Mouse (Mus musculus) lung, embryonic 15.5 days (tissue): ENCODE data around the gene Cmpk2. TPM values are rescaled to one million over a fixed set of nuclear protein-coding genes. Genes with fewer than 3 reads are reported as not detected.

ENCODE experiments used
- ATAC-seq: fragments of 200-750 bp; cut with Nextera tagmentation; 2 replicates; pipeline ENCODE4 v1.8.0; 2017; ENCODE audit warnings: moderate number of reproducible peaks, borderline replicate concordance; ENCODE audit not compliant: low FRiP score, low TSS enrichment; ENCODE audit errors: extremely low read depth
- H3K27ac ChIP-seq: fragments of 300-500 bp; sonication (generic); 2 replicates; pipeline ENCODE4 v1.5.1; 2015; ENCODE audit warnings: moderate library complexity, mild to moderate bottlenecking, inconsistent platforms
- H3K27me3 ChIP-seq: fragments of 300-500 bp; sonication (generic); 2 replicates; pipeline ENCODE4 v1.6.1; 2015; ENCODE audit warnings: inconsistent platforms
- H3K36me3 ChIP-seq: fragments of 300-500 bp; sonication (generic); 2 replicates; pipeline ENCODE4 v1.6.1; 2015; ENCODE audit warnings: inconsistent platforms
- H3K4me1 ChIP-seq: fragments of 300-500 bp; sonication (generic); 2 replicates; pipeline ENCODE4 v1.6.1; 2015; ENCODE audit warnings: inconsistent platforms
- H3K4me2 ChIP-seq: fragments of 300-500 bp; sonication (generic); 2 replicates; pipeline ENCODE4 v1.6.1; 2015; ENCODE audit warnings: inconsistent platforms, mild to moderate bottlenecking, moderate library complexity
- H3K4me3 ChIP-seq: fragments of 300-500 bp; sonication (generic); 2 replicates; pipeline ENCODE4 v1.5.1; 2015; ENCODE audit warnings: mild to moderate bottlenecking, inconsistent platforms
- H3K9ac ChIP-seq: fragments of 300-500 bp; sonication (generic); 2 replicates; pipeline ENCODE4 v1.6.1; 2015; ENCODE audit warnings: inconsistent platforms
- H3K9me3 ChIP-seq: fragments of 300-500 bp; sonication (generic); 2 replicates; pipeline ENCODE4 v1.6.1; 2016; ENCODE audit warnings: inconsistent platforms
- WGBS: fragments of 180-500 bp; shearing (Covaris S2); methylation state at CpG from one replicate; pipeline ENCODE4 v1.1.7; 2015; 5-methylcytosine and 5-hydroxymethylcytosine counted together
- polyA plus RNA-seq: library from polyadenylated mRNA; unstranded; fragments of >200 nt; fragmentation: Nextera tagmentation; extraction: Ambion mirVana; gene quantifications from 2 replicates; pipeline ENCODE4 v1.2.1, GENCODE M21; 2015

Cmpk2 gene
- polyA plus RNA-seq, 1 experiment from 2014 or later = 7.8 TPM

GRCm38 (mm10) chr12:26487874-26488616, 19.0 kb downstream of the Cmpk2 start:
- Histone ChIP-seq H3K27ac (no peak overlapping the region), H3K4me3 (no peak overlapping the region), H3K4me1 (no peaks in the 10 kb centered on the region; the same call in 1 of the 2 replicates), H3K9ac (no peak overlapping the region), H3K36me3 (no peaks in the 10 kb centered on the region), H3K9me3 (no peaks in the 10 kb centered on the region), H3K4me2 (no peak overlapping the region), H3K27me3 (no peaks in the 10 kb centered on the region)
- no peak for ATAC-seq
- WGBS = 46% methylated on average over 14 of the region's 14 CpGs

GRCm38 (mm10) chr12:26488617-26489274, 19.7 kb downstream of the Cmpk2 start:
- no peak overlapping the region for H3K4me2 ChIP-seq
- ATAC-seq = no peak
- no peak overlapping the region for H3K4me3 ChIP-seq
- 43% methylated on average over 5 of the region's 5 CpGs for WGBS
- H3K9me3 ChIP-seq = no peaks in the 10 kb centered on the region
- no peak overlapping the region for H3K9ac ChIP-seq
- H3K27ac ChIP-seq = no peak overlapping the region
- H3K36me3 ChIP-seq = no peaks in the 10 kb centered on the region
- H3K4me1 ChIP-seq = no peaks in the 10 kb centered on the region; the same call in 1 of the 2 replicates
- no peaks in the 10 kb centered on the region for H3K27me3 ChIP-seq

- H3K4me3 ChIP-seq = no peak overlapping the region
- H3K27me3 ChIP-seq = no peaks in the 10 kb centered on the region
- H3K4me2 ChIP-seq = no peak overlapping the region
- H3K9ac ChIP-seq = no peak overlapping the region
- no peak for ATAC-seq
- no peaks in the 10 kb centered on the region for H3K36me3 ChIP-seq
- 88% methylated on average over 1 of the region's 1 CpGs for WGBS
- H3K27ac ChIP-seq = no peak overlapping the region
- no peaks in the 10 kb centered on the region; the same call in 1 of the 2 replicates for H3K4me1 ChIP-seq
- no peaks in the 10 kb centered on the region for H3K9me3 ChIP-seq
Observed at GRCm38 (mm10) chr12:26489942-26490341, 20.9 kb downstream of the Cmpk2 start.

GRCm38 (mm10) chr12:26501042-26501441, 32.0 kb downstream of the Cmpk2 start:
- Histone ChIP-seq H3K27ac (no peak overlapping the region), H3K9me3 (no peaks in the 10 kb centered on the region), H3K27me3 (no peaks in the 10 kb centered on the region), H3K4me2 (no peak overlapping the region), H3K36me3 (no peaks in the 10 kb centered on the region), H3K4me3 (no peak overlapping the region), H3K9ac (no peak overlapping the region), H3K4me1 (no peaks in the 10 kb centered on the region)
- WGBS = 63% methylated on average over 3 of the region's 3 CpGs
- no peak for ATAC-seq

GRCm38 (mm10) chr12:26510971-26511370, 42.0 kb downstream of the Cmpk2 start:
- WGBS = 86% methylated on average over 4 of the region's 4 CpGs
- ATAC-seq = no peak
- H3K27ac ChIP-seq = no peak overlapping the region
- no peak overlapping the region for H3K4me2 ChIP-seq
- no peaks in the 10 kb centered on the region for H3K4me1 ChIP-seq
- no peaks in the 10 kb centered on the region for H3K9me3 ChIP-seq
- H3K4me3 ChIP-seq = no peak overlapping the region
- H3K27me3 ChIP-seq = no peaks in the 10 kb centered on the region
- no peak overlapping the region for H3K9ac ChIP-seq
- H3K36me3 ChIP-seq = no peaks in the 10 kb centered on the region

- no peak overlapping the region for H3K27ac ChIP-seq
- 69% methylated on average over 3 of the region's 3 CpGs for WGBS
- H3K27me3 ChIP-seq = no peaks in the 10 kb centered on the region
- H3K9me3 ChIP-seq = no peaks in the 10 kb centered on the region
- H3K4me1 ChIP-seq = no peaks in the 10 kb centered on the region
- no peak for ATAC-seq
- no peak overlapping the region for H3K4me2 ChIP-seq
- no peak overlapping the region for H3K4me3 ChIP-seq
- H3K36me3 ChIP-seq = no peaks in the 10 kb centered on the region
- H3K9ac ChIP-seq = no peak overlapping the region
Observed at GRCm38 (mm10) chr12:26518206-26518605, 49.2 kb downstream of the Cmpk2 start.

GRCm38 (mm10) chr12:26524943-26525697, 56.1 kb downstream of the Cmpk2 start:
- 0 out of 2 replicates have a peak, but pooled peaks cover 6% of the 10 kb centered on the region for H3K4me1 ChIP-seq
- H3K4me2 ChIP-seq = no peak overlapping the region
- no peaks in the 10 kb centered on the region for H3K27me3 ChIP-seq
- H3K9me3 ChIP-seq = no peaks in the 10 kb centered on the region
- H3K9ac ChIP-seq = no peak overlapping the region
- no peak overlapping the region for H3K27ac ChIP-seq
- peak; percentile 31; the same call in 1 of the 2 replicates for ATAC-seq
- no peaks in the 10 kb centered on the region for H3K36me3 ChIP-seq
- H3K4me3 ChIP-seq = no peak overlapping the region
- 40% methylated on average over 3 of the region's 3 CpGs for WGBS

- WGBS = 24% methylated on average over 5 of the region's 5 CpGs
- H3K4me2 ChIP-seq = no peak overlapping the region
- 0 out of 2 replicates have a peak, but pooled peaks cover 6% of the 10 kb centered on the region for H3K4me1 ChIP-seq
- no peaks in the 10 kb centered on the region for H3K9me3 ChIP-seq
- H3K27ac ChIP-seq = no peak overlapping the region
- H3K27me3 ChIP-seq = no peaks in the 10 kb centered on the region
- ATAC-seq = no peak
- no peaks in the 10 kb centered on the region for H3K36me3 ChIP-seq
- H3K9ac ChIP-seq = no peak overlapping the region
- H3K4me3 ChIP-seq = no peak overlapping the region
Observed at GRCm38 (mm10) chr12:26525698-26526026, 56.7 kb downstream of the Cmpk2 start.

Other genes starting within 250 kb of the Cmpk2 start
- 50.5 and 52.7 TPM in 2 replicates for gene Rnf144a, start 54.0 kb upstream of the Cmpk2 start, polyA plus RNA-seq
- 0.96 and 1.0 TPM in 2 replicates for gene Rsad2, start 12.8 kb upstream of the Cmpk2 start, polyA plus RNA-seq